Mouse (Mus musculus) WW6 (cell line): ENCODE data around the gene Agpat3.

Experiments
- DNase-seq: peaks from one replicate; pipeline ENCODE4 v3.0.0-alpha.2; 2013; ENCODE audit warnings: low read depth, low spot score

Agpat3 gene

GRCm38 (mm10) chr10:78297576-78298484 is 54.5 kb downstream of the Agpat3 start:
- no peak for DNase-seq

GRCm38 (mm10) chr10:78296980-78297379 is 55.3 kb downstream of the Agpat3 start:
- DNase-seq: no peak

GRCm38 (mm10) chr10:78296371-78296770 is 55.9 kb downstream of the Agpat3 start:
- DNase-seq: no peak

DNA sequence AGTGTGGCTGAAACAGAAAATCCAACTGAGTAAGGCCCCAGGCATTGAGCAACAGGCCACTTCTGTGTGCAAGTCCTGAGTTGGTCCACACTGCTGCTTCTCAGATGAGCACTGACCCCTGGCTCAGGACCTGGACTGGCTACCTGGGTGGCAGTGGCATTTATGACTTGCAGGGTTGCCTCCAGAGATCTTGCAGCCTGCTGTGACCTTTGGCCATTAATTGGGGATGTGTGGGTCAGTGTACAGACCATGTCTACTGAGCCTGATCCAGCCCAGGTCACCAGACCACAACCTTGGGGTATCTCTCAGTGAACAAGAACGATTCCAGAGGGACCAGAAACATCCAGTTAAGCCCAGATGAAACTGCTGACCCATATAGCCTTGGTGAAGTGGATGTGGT is 58.7 kb downstream of the Agpat3 start:
- DNase-seq: no peak

DNA sequence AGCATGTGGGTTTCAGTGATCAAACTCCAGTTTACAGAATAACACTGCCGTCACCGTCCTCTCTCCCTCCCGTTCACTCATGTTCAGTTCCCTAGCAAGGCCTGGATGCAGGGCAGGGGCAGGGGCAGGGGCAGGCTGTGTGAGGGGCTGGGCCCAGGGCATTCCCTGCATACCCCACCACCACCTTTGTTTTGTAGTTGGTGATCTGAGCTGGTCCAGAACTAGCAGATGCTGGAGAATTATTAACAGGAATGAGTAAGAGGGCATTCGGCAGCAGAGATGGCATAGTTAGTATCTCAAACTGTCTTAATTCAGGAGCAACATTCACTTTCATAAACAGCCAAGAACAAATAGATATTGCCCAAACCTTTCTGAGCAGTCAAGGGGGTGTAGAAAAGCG is 59.9 kb downstream of the Agpat3 start:
- DNase-seq: no peak

DNA sequence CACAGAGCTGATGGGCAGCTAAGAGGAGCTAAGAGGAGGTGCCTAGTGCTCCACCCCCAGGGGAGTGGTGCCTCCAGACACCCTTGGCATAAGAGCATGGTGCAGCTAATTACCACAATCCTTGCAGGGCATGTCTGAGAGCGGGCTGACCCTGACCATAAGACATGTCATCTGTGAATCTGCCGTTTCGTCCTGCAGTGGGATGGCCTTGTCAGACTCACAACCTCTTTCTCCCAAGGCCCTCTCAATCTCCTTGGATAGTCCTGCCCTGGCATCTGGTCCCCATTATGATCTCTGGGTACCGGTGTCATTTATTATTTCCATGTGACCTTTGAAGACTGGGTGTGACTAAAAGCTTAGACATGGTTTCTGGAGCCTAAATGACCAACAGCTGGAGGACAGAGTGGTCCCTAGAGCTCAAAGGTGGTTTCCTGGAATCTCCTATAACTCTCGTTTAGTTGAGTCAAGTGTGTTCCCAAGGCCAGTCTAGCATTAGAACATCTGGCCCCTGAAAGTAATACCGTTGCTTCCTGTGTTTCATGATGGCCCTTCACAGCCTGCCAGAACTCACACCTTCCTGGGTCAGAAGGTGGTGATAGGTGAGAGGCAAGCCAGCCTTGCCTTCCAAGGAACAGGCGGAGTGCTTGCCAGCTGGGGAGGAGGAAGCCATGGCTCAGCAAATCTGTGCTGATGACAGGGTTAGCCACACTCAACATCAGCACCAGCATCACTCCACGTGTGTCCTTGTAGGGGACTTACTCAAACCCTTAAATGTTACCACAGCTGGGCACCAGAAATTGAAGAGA is 61.4 kb downstream of the Agpat3 start:
- DNase-seq: no peak

GRCm38 (mm10) chr10:78288896-78289295 is 63.4 kb downstream of the Agpat3 start:
- no peak for DNase-seq

- no peak for DNase-seq
Observed at GRCm38 (mm10) chr10:78288135-78288534, 64.2 kb downstream of the Agpat3 start.

DNA sequence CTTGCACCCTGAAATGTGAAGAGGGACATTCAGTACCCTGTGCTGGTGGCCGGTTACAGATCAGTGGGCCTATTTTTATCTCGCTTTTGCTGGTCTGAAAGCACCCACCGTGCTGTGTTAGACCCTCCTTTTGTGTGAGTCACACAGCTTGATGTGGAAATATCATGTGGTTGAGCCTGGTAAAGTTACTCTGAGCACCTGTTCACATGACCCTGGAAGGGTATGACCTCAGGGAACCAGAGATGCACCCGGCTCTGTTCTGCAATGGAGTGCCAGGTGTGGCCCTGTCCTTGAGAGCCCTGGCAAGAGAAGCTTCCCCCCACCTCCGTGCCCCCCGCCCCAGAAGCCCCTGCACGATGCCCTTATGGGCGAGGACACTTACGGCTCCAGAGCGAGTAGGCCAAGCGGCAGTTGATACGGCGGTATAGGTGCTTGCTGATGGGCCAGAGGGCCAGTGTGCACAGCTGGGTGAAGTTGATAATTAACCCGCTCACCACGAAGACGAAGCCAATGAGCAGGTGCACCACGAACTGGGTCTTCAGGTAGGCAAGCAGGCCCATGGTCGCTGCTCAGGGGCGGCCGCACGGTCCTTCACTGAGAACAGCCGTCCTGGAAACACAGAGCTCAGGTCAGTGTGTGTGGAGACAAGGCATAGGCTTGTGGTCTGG is 64.7 kb downstream of the Agpat3 start:
- no peak for DNase-seq

DNA sequence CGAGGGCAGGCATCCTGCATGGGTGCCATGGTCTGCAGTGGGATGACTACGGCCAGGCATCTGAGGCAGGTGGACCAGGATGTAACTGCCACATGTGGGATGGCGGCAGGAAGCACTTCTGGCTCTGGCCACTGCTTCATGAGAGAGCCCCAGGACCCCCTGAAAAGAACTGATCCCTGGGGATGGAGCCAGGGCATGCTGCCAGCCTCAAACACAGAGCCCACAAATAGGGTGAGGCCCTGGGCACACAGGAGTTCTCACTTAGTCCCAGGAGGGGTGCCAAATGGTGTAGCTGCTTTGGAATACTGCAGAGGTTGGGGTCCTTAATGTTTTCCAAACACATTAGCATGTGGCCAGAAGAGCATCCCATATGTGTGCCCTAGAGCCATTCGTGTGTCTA is 66.3 kb downstream of the Agpat3 start:
- DNase-seq: no peak

- no peak for DNase-seq
Observed at GRCm38 (mm10) chr10:78285409-78285808, 66.9 kb downstream of the Agpat3 start.

- DNase-seq: no peak
Observed at GRCm38 (mm10) chr10:78284812-78285211, 67.5 kb downstream of the Agpat3 start.

- DNase-seq: no peak
Observed at GRCm38 (mm10) chr10:78282411-78282810, 69.9 kb downstream of the Agpat3 start.

DNA sequence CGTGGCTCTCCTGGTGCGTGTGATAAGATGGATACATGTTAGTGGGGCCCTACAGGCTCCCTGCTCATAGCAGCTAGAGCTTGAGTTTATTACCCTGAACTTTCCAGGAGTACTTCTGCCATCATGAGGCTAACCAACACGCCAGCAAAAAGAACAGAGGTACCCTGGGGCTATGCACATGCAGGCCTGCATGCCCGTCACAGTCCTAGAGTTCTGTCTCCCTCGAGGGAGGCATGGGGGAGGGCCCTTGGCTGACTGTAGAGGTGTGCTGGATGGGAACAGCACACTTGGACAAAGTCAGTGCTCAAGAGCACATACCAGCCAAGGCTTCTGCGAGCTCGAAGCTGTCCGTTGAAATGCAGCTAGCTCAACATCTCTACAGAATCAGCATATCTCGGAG is 71.8 kb downstream of the Agpat3 start:
- DNase-seq: no peak

DNA sequence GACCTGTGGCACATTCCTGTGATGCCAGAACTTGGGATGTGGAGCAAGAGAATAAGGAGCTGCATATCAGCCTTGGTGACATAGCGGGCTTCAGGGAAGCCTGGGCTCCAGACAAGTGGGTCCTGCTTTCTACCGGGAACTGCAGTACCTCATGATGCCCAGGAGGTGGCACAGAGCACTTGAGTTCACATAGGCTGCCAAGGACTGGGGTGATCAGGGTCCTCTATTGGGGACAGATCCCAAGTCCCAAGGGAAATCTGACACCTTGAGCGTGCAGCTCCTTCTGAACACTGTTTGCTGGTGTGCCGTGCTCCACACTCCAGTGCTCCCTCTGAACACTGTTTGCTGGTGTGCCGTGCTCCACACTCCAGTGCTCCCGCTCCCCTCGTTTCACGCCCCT is 73.1 kb downstream of the Agpat3 start:
- no peak for DNase-seq

DNA sequence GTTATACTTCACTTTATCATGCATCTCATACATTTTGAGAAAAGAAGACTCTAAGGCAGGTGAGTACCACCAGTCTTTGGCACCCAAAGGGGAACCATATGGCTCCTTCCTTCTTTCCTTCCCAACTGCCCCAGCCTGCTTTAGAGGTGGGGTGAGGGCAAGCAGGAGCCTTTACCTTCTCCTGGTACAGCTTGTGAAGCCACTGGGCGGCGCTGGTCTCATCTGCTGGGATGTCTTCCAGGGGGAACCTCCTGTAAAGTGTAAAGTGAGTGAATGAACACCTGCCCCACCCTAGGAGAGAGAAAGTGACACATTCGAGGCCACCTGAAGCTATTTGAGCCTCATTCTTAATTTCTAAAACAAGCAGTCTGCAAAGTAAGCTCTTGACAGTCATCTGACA is 74.5 kb downstream of the Agpat3 start:
- no peak for DNase-seq

GRCm38 (mm10) chr10:78276242-78276641 is 76.0 kb downstream of the Agpat3 start:
- DNase-seq: no peak

DNA sequence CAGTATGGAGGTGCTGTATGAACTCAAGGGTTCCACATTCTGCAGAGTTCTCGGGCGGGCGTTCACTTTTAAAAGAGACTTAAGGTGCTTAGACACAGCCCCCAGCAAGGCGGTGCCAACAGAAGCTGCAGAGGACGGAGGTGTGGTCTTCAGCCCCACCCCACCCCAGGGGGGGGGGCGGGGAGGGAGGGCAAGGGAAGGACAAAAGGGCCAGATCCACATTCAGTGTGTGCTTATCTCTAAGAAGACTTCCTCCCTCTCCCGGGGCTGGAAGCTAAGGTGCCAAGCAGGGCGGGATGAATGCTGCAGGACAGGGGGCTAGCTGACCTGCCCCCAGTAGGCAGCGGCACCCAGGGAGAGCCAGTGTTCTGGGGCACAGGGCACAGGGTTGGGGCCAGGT is 79.4 kb downstream of the Agpat3 start:
- DNase-seq: no peak

DNA sequence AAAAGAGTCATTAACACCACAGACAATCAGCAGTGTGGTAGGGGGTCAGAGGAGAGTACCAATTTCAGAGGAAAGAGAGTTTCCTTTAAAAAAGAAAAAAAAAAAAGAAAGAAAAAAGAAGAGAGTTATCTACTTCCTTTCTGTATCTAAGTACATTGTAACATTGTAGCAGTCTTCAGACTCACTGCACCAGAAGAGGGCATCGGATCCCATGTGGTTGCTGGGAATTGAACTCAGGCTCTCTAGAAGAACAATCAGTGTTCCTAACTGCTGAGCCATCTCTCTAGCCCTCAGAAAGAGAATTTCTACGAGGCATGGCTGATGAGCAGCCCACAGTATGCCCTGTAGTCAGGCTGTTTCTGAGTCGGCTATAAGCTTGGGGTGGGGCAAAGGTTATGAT is 86.4 kb downstream of the Agpat3 start:
- no peak for DNase-seq

- DNase-seq: no peak
Observed at GRCm38 (mm10) chr10:78264735-78265134, 87.6 kb downstream of the Agpat3 start.

GRCm38 (mm10) chr10:78260916-78261650 is 91.2 kb downstream of the Agpat3 start:
- DNase-seq: no peak

DNA sequence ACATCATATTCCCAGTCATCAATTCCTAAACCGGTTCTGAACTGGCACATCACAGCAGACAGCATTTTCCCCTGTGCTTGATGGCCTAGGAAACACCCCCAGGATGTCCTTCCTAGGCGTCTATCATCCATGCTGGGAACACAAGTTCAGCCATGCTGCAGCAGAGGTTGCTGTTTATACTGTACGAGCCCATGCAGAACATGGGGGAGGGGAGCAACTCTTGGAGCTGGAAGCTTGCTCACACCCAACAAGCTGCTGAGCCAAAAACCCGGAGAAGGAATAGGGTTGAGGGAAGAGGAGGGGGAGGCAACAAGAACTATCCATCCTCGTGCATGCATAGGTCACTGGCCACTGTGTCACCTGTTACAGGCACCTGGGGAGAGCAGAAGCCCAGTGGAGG is 92.0 kb downstream of the Agpat3 start:
- no peak for DNase-seq
